Mouse (Mus musculus) forebrain, embryonic 11.5 days (tissue): Measurements from ENCODE around the gene Arl5a. TPM values are rescaled to one million over a fixed set of nuclear protein-coding genes. Genes with fewer than 3 reads are reported as not detected.

Source experiments
- ATAC-seq: fragments of 200-750 bp; cut with Nextera tagmentation; replicated peaks from 2 replicates; pipeline ENCODE4 v1.8.0; 2017; ENCODE audit warnings: moderate TSS enrichment; ENCODE audit not compliant: low FRiP score
- DNase-seq: peaks from one replicate; pipeline ENCODE4 v3.0.0-alpha.2; 2017; ENCODE audit warnings: low spot score
- H3K27ac ChIP-seq: fragments of 300-500 bp; sonication (generic); 2 replicates; pipeline ENCODE4 v1.5.1; 2014; ENCODE audit warnings: low read depth, low read length
- H3K27me3 ChIP-seq: fragments of 300-500 bp; sonication (generic); 2 replicates; pipeline ENCODE4 v1.6.1; 2014; ENCODE audit warnings: mild to moderate bottlenecking, low read length, mixed read lengths; ENCODE audit not compliant: control insufficient read depth, insufficient read depth
- H3K36me3 ChIP-seq: fragments of 300-500 bp; sonication (generic); 2 replicates; pipeline ENCODE4 v1.6.1; 2014; ENCODE audit warnings: mild to moderate bottlenecking, low read length, moderate library complexity, mixed read lengths; ENCODE audit not compliant: control insufficient read depth, insufficient read depth
- H3K4me1 ChIP-seq: fragments of 300-500 bp; sonication (generic); replicated peaks from 2 replicates; pipeline ENCODE4 v1.6.1; 2014; ENCODE audit warnings: low read length, mixed read lengths; ENCODE audit not compliant: control insufficient read depth, insufficient read depth
- H3K4me2 ChIP-seq: fragments of 300-500 bp; sonication (generic); 2 replicates; pipeline ENCODE4 v1.6.1; 2014; ENCODE audit warnings: low read depth, mild to moderate bottlenecking, low read length, moderate library complexity, mixed read lengths; ENCODE audit not compliant: severe bottlenecking
- H3K4me3 ChIP-seq: fragments of 300-500 bp; sonication (generic); 2 replicates; pipeline ENCODE4 v1.5.1; 2014; ENCODE audit warnings: low read depth, low read length
- H3K9ac ChIP-seq: fragments of 300-500 bp; sonication (generic); 2 replicates; pipeline ENCODE4 v1.6.1; 2014; ENCODE audit warnings: low read length
- H3K9me3 ChIP-seq: fragments of 300-500 bp; sonication (generic); 2 replicates; pipeline ENCODE4 v1.6.1; 2016; ENCODE audit warnings: low read length, mixed read lengths; ENCODE audit not compliant: control insufficient read depth
- WGBS: fragments of 180-500 bp; shearing (Covaris S2); extraction: QIAGEN DNeasy Blood & Tissue Kit; methylation state at CpG from one replicate; pipeline ENCODE4 v1.1.7; 2014; 5-methylcytosine and 5-hydroxymethylcytosine counted together
- polyA plus RNA-seq: library from polyadenylated mRNA; unstranded; fragments of >200 nt; fragmentation: Nextera tagmentation; extraction: Ambion mirVana; gene quantifications from 2 replicates; pipeline ENCODE4 v1.2.1, GENCODE M21; 2014

Arl5a gene
- polyA plus RNA-seq, 1 experiment from 2014 or later, result 77.8 TPM

DNA sequence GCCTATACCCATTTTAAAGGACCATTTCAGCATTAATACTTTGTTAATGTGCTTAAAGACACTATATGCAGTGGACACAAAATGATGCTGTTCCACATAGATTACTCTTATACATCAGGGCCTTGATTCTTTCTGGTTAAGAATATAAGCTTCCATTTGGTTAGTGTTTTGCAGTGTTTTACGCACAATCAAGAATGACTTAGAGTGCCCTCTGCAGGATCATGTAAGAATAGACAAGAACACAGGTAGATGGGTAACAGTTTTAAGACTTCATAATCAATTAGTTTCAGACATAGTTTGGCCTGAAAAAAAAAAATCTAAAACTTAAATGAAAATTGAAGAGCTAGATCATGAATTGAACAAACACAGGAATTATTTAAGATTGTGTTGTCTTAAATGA, 18.2 kb downstream of the Arl5a start:
- Histone ChIP-seq H3K27ac (no peak overlapping the region), H3K4me2 (no peak overlapping the region), H3K9ac (no peak overlapping the region), H3K27me3 (no peaks in the 10 kb centered on the region), H3K4me1 (no peaks in the 10 kb centered on the region), H3K9me3 (peaks cover 21% of the 10 kb centered on the region), H3K36me3 (peaks cover 34% of the 10 kb centered on the region), H3K4me3 (no peak overlapping the region)
- WGBS, result 95% methylated on average over 1 of the region's 1 CpGs
- DNase-seq (no peak), ATAC-seq (no peak)

DNA sequence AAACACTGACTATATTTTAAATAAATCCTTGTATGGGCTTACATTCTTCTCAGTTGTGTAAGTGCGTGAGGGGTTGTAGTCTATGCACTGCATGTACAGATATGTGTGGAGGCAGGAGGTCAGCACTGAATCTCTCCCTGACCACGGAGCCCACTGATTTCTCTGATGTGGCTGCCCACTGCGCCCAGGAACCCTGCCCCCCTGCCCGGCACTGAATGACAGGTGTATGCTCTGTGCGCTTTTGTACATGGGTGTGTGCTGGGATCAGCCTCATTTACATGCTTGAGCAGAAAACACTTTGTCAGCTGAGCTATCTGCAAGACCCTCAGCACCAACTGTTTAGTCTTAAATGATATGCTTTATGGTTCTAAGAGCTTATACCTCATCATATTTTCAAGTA, 19.5 kb downstream of the Arl5a start:
- Histone ChIP-seq H3K36me3 (peaks cover 23% of the 10 kb centered on the region), H3K4me3 (no peak overlapping the region), H3K27ac (no peak overlapping the region), H3K9me3 (peaks cover 10% of the 10 kb centered on the region), H3K9ac (no peak overlapping the region), H3K4me2 (no peak overlapping the region), H3K27me3 (no peaks in the 10 kb centered on the region), H3K4me1 (no peaks in the 10 kb centered on the region)
- ATAC-seq (no peak), DNase-seq (no peak)
- WGBS, result 94% methylated on average over 5 of the region's 5 CpGs

DNA sequence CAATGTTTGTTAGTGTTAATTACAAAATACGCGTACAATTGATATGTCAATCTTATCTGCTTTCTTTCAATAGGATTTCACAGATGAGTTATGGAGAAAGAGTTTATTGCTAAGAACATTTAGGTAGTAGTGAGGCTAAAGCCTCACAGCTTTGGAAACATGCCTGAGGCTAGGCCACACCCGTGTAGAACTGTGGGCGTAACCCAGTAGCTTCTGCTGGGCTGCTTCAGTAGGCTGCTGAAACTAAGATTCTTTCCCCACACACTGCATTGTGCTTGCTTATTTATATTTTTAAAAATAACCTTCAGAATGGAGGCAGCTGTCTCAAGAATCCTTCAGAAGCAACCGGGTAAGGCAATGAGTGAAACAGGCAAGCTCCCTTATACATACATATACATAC, 30.2 kb downstream of the Arl5a start:
- ATAC-seq, result no peak
- WGBS, result 91% methylated on average over 5 of the region's 5 CpGs
- Histone ChIP-seq H3K27me3 (no peaks in the 10 kb centered on the region), H3K36me3 (no peaks in the 10 kb centered on the region), H3K4me1 (no peaks in the 10 kb centered on the region), H3K4me3 (no peak overlapping the region), H3K9me3 (no peaks in the 10 kb centered on the region), H3K9ac (no peak overlapping the region), H3K27ac (no peak overlapping the region), H3K4me2 (no peak overlapping the region)
- no peak for DNase-seq

DNA sequence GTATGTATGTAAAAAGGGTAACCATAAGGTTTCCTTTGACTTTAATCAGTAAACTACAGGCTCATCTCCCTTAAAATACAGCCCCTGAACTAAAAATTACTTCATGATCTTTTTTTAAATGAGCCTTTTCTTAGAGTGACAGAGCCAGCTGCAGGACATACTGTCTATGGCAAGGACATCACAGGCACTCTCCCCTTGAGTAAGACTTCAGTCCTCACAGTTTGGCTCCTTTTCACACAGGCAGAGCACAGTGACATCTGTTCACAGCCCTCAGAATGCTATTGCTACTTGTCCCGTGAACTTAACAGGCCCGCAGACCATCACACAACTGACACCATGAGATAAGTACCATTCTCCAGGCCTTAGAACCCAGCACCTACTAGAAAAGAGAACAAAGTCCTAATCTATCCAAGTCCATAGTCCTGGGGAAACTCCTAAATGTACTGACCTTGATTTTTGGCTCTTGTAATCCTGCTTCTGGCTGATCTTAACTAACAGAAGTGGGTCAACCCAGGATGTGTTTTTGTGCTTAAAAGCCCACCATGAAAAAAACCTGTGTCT, 34.2 kb downstream of the Arl5a start:
- H3K4me3 ChIP-seq, result no peak overlapping the region
- H3K9me3 ChIP-seq, result no peaks in the 10 kb centered on the region
- no peaks in the 10 kb centered on the region for H3K36me3 ChIP-seq
- no peak overlapping the region for H3K4me2 ChIP-seq
- WGBS, result 92% methylated on average over 2 of the region's 2 CpGs
- H3K9ac ChIP-seq, result no peak overlapping the region
- no peaks in the 10 kb centered on the region for H3K4me1 ChIP-seq
- H3K27ac ChIP-seq, result no peak overlapping the region
- no peaks in the 10 kb centered on the region for H3K27me3 ChIP-seq
- DNase-seq, result no peak
- ATAC-seq, result no peak

DNA sequence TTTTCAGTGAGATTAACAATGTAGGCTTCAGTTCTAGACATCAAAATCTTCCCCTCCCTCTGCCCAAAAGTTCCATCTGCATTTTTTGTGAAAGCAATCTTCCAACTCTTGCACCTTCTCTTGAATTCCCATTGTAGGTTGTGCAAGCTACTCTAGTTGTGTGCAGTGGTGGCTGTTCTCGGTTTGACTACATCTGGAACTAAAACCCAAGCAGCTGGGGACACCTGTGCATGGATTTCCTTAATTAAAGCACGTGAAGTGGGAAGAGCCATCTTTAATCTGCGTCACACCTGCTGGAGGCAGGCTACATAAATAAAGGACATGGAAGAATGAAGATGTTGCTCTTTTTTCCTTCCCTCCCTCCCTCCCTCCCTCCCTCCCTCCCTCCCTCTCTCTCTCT, 34.7 kb downstream of the Arl5a start:
- Histone ChIP-seq H3K36me3 (no peaks in the 10 kb centered on the region), H3K9me3 (no peaks in the 10 kb centered on the region), H3K4me1 (no peaks in the 10 kb centered on the region), H3K4me3 (no peak overlapping the region), H3K4me2 (no peak overlapping the region), H3K27ac (no peak overlapping the region), H3K27me3 (no peaks in the 10 kb centered on the region), H3K9ac (no peak overlapping the region)
- WGBS, result 65% methylated on average over 3 of the region's 3 CpGs
- no peak for DNase-seq
- no peak for ATAC-seq

DNA sequence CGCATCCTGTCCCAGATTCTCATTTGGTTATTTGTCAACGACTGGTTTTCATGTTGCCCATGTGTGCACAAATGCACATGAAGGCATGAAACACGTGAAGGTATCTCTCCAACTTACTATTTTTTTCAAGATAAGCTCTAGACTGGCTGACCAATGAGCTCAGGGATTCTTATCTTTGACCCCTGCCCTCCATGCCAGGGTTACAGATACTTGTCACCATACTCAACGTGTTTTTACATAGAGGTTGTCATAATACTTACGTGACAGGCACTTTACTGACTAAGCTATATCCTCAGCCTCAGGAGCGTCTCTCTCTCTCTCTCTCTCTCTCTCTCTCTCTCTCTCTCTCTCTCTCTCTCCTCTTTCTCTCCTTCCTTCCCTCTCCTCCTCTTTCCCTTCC, 38.2 kb downstream of the Arl5a start:
- Histone ChIP-seq H3K9me3 (no peaks in the 10 kb centered on the region), H3K4me2 (no peak overlapping the region), H3K4me3 (no peak overlapping the region), H3K27me3 (no peaks in the 10 kb centered on the region), H3K4me1 (no peaks in the 10 kb centered on the region), H3K27ac (no peak overlapping the region), H3K9ac (no peak overlapping the region), H3K36me3 (no peaks in the 10 kb centered on the region)
- 89% methylated on average over 6 of the region's 6 CpGs for WGBS
- DNase-seq, result no peak
- ATAC-seq, result no peak

DNA sequence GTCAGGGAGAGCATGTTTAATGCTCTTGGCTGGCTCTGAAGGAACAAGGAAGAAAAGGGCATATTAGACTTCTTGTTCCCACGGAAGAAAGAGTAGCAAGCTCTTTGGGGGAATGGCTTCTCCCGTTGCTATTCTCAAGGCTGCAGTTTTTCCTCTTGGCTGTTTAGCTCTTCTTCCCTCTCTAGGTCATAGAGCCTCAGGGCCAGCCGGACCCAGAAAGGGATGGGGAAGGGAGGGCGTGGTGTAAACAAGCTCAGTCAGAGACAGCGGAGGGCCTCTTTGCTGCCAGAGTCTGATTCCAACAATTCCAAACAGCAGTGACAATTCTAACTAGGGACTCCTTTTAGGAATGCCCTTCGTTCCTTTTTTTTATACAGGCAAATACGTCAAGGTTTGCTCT, 38.7 kb downstream of the Arl5a start:
- no peaks in the 10 kb centered on the region for H3K9me3 ChIP-seq
- no peaks in the 10 kb centered on the region for H3K4me1 ChIP-seq
- H3K27me3 ChIP-seq, result no peaks in the 10 kb centered on the region
- 74% methylated on average over 7 of the region's 7 CpGs for WGBS
- H3K4me2 ChIP-seq, result no peak overlapping the region
- no peak overlapping the region for H3K27ac ChIP-seq
- DNase-seq, result no peak
- no peak overlapping the region for H3K4me3 ChIP-seq
- no peak overlapping the region for H3K9ac ChIP-seq
- ATAC-seq, result no peak
- H3K36me3 ChIP-seq, result no peaks in the 10 kb centered on the region

DNA sequence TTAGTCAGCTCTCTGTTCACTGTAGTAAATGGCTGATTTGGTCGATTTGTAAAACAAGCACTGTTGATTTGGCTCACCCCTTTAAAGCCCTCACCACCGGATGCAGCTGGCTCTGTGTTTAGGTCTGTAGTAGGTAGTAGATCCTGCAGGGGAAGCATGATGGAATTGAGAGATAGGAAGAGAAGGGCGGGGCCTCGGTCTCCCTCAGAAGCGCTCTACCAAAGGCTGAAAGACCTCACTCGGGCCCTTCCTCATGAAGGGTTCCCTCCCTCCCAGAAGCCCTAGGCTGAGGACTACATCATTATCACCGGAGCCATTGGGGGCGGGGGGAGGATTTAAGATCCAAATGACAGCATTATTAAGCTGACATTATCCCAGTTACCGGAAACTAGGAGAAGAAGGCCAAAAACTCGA, 45.8 kb downstream of the Arl5a start:
- no peak overlapping the region for H3K27ac ChIP-seq
- H3K4me3 ChIP-seq, result no peak overlapping the region
- H3K9ac ChIP-seq, result no peak overlapping the region
- WGBS, result 76% methylated on average over 10 of the region's 10 CpGs
- no peaks in the 10 kb centered on the region for H3K36me3 ChIP-seq
- H3K27me3 ChIP-seq, result no peaks in the 10 kb centered on the region; the same call in 1 of the 2 replicates
- no peak for ATAC-seq
- DNase-seq, result no peak
- no peaks in the 10 kb centered on the region for H3K4me1 ChIP-seq
- no peaks in the 10 kb centered on the region for H3K9me3 ChIP-seq
- no peak overlapping the region for H3K4me2 ChIP-seq

DNA sequence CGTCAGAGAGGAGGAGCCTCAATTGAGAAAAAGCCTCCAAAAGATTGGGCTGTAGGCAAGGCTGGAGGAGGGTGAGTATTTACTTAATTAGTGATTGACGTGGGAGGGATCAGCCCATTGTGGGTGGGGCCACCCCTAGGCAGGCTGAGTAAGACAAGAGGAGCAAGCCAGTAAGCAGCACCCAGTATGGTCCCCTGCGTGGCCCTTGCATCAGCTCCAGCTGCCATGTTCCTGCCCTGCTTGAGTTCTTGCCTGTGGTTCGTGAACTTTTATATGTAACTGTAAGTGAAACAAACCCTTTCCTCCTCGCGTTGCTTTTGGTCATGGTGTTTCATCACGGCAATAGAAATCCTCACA, 46.3 kb downstream of the Arl5a start, which contains the start of gene Neb:
Neb (minus strand) TSS at position 27 of the 357 bp plus-strand sequence.
- DNase-seq, result no peak
- no peaks in the 10 kb centered on the region for H3K4me1 ChIP-seq
- H3K36me3 ChIP-seq, result no peaks in the 10 kb centered on the region
- no peaks in the 10 kb centered on the region for H3K9me3 ChIP-seq
- H3K27me3 ChIP-seq, result no peaks in the 10 kb centered on the region; the same call in 1 of the 2 replicates
- 52% methylated on average over 7 of the region's 7 CpGs for WGBS
- H3K4me3 ChIP-seq, result no peak within 1 kb of the TSS
- ATAC-seq, result peak; percentile 46; the same call in 1 of the 2 replicates
- H3K4me2 ChIP-seq, result no peak within 1 kb of the TSS
- H3K9ac ChIP-seq, result no peak within 1 kb of the TSS
- H3K27ac ChIP-seq, result no peak within 1 kb of the TSS
